8 mouse cellular contexts compared by ENCODE assay signal in the genomic region with DNA sequence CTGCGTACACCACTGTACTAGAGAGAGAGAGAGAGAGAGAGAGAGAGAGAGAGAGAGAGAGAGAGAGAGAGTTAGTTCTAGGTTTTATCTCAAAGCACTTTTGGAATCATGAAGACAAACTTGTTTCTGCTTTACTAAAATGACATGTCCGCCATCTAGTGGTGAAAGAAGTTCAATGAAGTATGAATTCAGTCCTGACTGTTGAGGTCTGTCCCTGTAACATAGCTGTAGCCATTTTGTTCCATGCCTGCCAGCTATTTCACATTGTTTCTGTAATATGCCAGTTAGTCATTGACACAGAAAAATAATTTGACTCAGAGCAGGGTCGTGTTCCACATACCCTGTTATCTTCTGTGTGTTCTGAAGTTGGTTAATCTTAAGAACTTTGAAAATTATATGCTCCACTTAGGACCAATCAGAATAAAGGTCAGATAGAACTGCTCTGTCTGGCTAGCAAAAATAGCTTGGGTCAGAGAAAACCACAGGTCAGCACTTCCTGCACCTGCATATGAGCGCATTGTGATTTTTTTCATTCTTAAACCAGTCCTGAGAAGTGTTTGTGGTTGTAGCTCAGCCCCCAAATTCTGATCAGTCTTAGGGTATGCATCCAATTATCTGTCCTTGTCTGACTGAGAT. TPM values are rescaled to one million over a fixed set of nuclear protein-coding genes. Genes with fewer than 3 reads are reported as not detected.
DNase-seq lines count a peak whose midpoint lies in the region; ATAC-seq and TF ChIP-seq lines count a peak whose summit lies in the region.

No protein-coding gene starts in this region.

- TF ChIP-seq CTCF in small intestine, adult 2 months (IDR thresholded peaks at IDR 0.05; ENCODE audit: extremely low read depth, insufficient read length, insufficient replicate concordance, low read depth, low read length), result no peak

- peak overlapping the region; percentile 76; the same call in 1 of the 2 replicates for H3K9ac ChIP-seq in heart, embryonic 14.5 days (ENCODE audit: low read length)

- no peaks in the 10 kb centered on the region for H3K36me3 ChIP-seq in heart, embryonic 14.5 days (ENCODE audit: control insufficient read depth, insufficient read depth, low read length)
- no peaks in the 10 kb centered on the region for H3K36me3 ChIP-seq in small intestine, adult 2 months (ENCODE audit: control insufficient read depth, insufficient read depth, low read length)

- H3K9me3 ChIP-seq in heart, embryonic 14.5 days (ENCODE audit: control insufficient read depth, low read length), result no peaks in the 10 kb centered on the region

- H3K27me3 ChIP-seq in heart, embryonic 14.5 days (ENCODE audit: control insufficient read depth, insufficient read depth, low read length), result no peaks in the 10 kb centered on the region
- no peaks in the 10 kb centered on the region for H3K27me3 ChIP-seq in small intestine, adult 2 months (ENCODE audit: control insufficient read depth, insufficient read depth, low read length)

- 14% methylated on average over 4 of the region's 4 CpGs for WGBS in heart, embryonic 14.5 days
- WGBS in small intestine, adult 2 months, result 9% methylated on average over 4 of the region's 4 CpGs

- no peak overlapping the region for H3K4me3 ChIP-seq in heart, embryonic 14.5 days (ENCODE audit: control insufficient read depth in 1 of 2, insufficient read depth in 1 of 2, low read depth in 1 of 2, low read length in 2 of 2)
- no peak overlapping the region for H3K4me3 ChIP-seq in small intestine, adult 2 months (ENCODE audit: low read depth, low read length)

- no peak for ATAC-seq in heart, embryonic 14.5 days (ENCODE audit: insufficient number of reproducible peaks, insufficient read depth, low FRiP score, low read depth)

- peak; percentile 42 for DNase-seq in adrenal gland, postnatal 10 days
- DNase-seq in adrenal gland, postnatal 4 days (ENCODE audit: low spot score in 2 of 2), result no peak
- DNase-seq in NIH3T3 (ENCODE audit: low read depth), result peak; percentile 95
- DNase-seq in embryo, embryonic 11 days, result peak; percentile 88
- DNase-seq in kidney, postnatal 14 days, result peak; percentile 86
- DNase-seq in lung, postnatal 10 days, result peak; percentile 89

- peak overlapping the region; percentile 67 for H3K4me2 ChIP-seq in heart, embryonic 14.5 days (ENCODE audit: low read length)

- H3K27ac ChIP-seq in heart, embryonic 14.5 days (replicated peaks in 1 of 2; ENCODE audit: control insufficient read depth in 1 of 2, insufficient read depth in 1 of 2, low read depth in 2 of 2, low read length in 2 of 2), result peak overlapping the region; percentile 26 to 74
- peak overlapping the region; percentile 89 for H3K27ac ChIP-seq in small intestine, adult 2 months (ENCODE audit: insufficient read depth, low read depth, low read length)

- TF ChIP-seq POLR2A in small intestine, adult 2 months (IDR thresholded peaks at IDR 0.05; ENCODE audit: low read depth, low read length), result no peak

- H3K4me1 ChIP-seq in heart, embryonic 14.5 days (ENCODE audit: control insufficient read depth in 2 of 2, insufficient read depth in 2 of 2, low read length in 2 of 2), result peaks cover 6 to 22% of the 10 kb centered on the region in 2 experiments
- H3K4me1 ChIP-seq in small intestine, adult 2 months (ENCODE audit: control insufficient read depth, insufficient read depth, insufficient read length, low read length), result peaks cover 3% of the 10 kb centered on the region

RNA-seq across cellular contexts. Expression of a gene that starts 0.8 kb away (rescaled TPM):
- total RNA-seq in adrenal gland, postnatal 10 days (2021), result 10 to 100 TPM; 20.0 to 23.6 TPM
- 10 to 100 TPM; 28.1 to 30.6 TPM for total RNA-seq in adrenal gland, postnatal 4 days (2021)
- 3.8 and 4.0 TPM in 2 replicates for polyA plus RNA-seq in heart, embryonic 14.5 days (2014; fragmentation: Nextera tagmentation; extraction: Ambion mirVana)
- polyA plus RNA-seq in small intestine, adult 2 months (2012; rRNA removed), result 0.05 TPM in 1 of 2 replicates, not detected in the other

RNA-seq across cellular contexts. Expression of a gene that starts 32.2 kb away (rescaled TPM):
- total RNA-seq in adrenal gland, postnatal 10 days (2021), result 10 to 100 TPM; 10.3 to 11.4 TPM
- 10 to 100 TPM; 13.7 to 15.5 TPM for total RNA-seq in adrenal gland, postnatal 4 days (2021)
- polyA plus RNA-seq in heart, embryonic 14.5 days (2014; fragmentation: Nextera tagmentation; extraction: Ambion mirVana), result 14.7 and 14.8 TPM in 2 replicates
- 0.20 and 0.60 TPM in 2 replicates for polyA plus RNA-seq in small intestine, adult 2 months (2012; rRNA removed)

RNA-seq across cellular contexts. Expression of a gene that starts 45.8 kb away (rescaled TPM):
- 1 to 10 TPM; 4.1 to 6.3 TPM for total RNA-seq in adrenal gland, postnatal 10 days (2021)
- 1 to 10 TPM; 6.9 to 7.5 TPM for total RNA-seq in adrenal gland, postnatal 4 days (2021)
- polyA plus RNA-seq in heart, embryonic 14.5 days (2014; fragmentation: Nextera tagmentation; extraction: Ambion mirVana), result 5.3 and 5.5 TPM in 2 replicates
- 2.5 and 2.6 TPM in 2 replicates for polyA plus RNA-seq in small intestine, adult 2 months (2012; rRNA removed)

Comparison
In these comparisons a context has a peak if more than half of its experiments do, and no peak if none do; other contexts are left out.
1. DNase-seq: peak in adrenal gland, postnatal 10 days (single experiment), NIH3T3 (single experiment), embryo, embryonic 11 days (single experiment), kidney, postnatal 14 days (single experiment) and lung, postnatal 10 days (single experiment); none in adrenal gland, postnatal 4 days (0 of 2).